Mouse (Mus musculus) ovary, postnatal 14 days (tissue): ENCODE data around the gene Dip2a.
A peak's percentile ranks its signal among the peaks of the same experiment; 100 is the strongest.

ENCODE experiments used
- DNase-seq: peaks from one replicate; pipeline ENCODE4 v3.0.0; 2022; ENCODE audit warnings: low spot score

The Dip2a gene

DNA sequence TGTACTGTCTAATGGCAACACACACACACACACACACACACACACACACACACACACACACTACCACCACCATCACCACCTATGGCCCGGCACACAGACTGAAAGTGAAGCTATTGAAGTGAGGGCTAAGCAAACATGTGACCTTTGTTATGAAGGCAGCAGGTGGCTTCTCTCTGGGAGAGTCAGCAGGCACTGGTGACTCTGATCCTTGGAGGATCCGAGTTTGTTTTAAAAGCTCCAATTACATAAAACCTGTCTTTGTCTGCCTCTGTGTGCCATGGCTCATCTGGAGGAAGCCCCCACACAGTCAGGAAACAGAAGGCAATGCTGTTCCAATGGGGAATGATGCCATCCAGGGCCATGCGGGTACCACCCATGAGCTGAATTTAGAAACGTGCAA lies 98.5 kb downstream of the Dip2a start:
- DNase-seq: no peak

DNA sequence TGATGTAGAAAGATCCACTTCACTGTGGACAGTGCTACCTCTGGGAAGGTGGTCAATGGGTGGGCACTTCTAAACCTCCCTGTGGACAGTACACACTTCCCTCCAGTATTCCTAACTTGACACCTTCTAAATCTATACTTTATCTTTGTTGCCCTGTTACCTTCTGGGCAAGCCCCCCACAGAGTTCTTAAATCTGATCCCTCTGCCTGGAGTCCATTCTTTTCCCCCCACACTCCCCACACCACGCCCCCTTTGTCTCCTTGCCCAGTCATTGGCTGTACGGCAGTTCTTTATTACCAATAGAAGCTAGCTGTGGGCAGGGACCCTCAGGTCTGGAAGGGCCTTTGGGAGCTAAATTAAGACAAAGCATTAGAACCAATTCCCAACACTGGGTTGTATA lies 100.0 kb downstream of the Dip2a start:
- DNase-seq: no peak

DNA sequence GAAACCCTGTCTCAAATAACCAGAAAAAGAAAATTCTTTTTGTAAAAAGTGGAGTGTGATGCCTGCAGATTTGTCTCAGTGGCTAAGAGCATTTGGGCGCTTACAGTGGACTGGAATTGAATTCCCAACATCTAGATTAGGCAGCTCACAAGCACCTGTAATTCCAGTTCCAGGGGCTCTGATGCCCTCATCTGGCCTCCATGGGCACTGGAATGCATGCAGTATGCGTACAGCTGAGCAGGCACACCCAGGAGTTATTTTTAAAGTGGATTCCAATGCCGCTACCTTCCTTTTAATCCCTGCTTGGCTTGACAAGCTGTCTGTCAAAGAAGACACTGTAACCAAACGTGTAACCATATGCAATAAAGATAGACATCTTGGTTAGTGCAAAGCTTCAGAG lies 105.7 kb downstream of the Dip2a start:
- no peak for DNase-seq

DNA sequence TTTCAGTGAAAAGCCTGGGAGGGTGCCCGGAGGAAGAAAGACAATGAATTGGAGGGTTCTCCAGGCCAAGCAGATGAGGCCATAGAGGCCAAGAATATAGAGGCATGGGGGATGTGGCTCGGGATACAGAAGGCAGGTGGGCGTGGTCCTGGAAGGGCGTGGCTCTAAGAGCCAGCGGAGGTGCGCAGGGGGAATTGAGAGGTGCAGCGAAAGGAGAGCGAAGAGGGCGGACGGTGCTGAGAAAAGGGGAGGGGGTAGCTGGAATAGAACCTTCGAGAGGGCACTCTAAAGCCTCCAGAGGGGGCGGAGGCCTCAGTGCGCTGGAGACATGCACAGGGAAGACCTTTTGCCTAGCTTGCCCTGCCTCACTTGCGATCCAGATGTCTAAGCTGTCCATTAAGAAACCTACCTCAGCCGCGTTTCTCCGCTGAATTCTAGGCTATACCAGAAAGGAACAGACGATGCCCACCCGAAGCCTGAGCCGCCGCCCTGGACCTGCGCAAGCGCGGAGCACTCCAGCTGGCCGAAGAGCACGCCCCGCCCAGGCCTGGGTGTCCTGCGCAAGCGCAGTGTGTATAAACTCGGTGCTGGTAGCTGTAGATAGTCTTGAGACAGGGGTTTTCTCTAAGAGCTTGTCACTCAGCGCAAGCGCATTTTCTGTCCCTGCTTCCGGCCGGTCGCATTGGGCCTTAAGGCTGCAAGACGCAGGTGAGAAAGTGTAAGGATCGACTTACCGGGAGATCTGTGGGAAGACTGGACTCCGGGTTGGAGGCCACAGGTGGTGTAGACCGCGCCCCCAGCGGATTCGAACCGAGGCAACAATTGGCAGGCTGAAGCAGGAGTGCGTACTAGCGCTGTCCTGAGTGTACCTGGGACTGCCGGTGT lies 107.5 kb downstream of the Dip2a start, which contains the start of gene Prmt2:
Gene Prmt2 (minus strand): TSS at position 525 of the 885 bp plus-strand sequence.
- DNase-seq: peak; percentile 88

DNA sequence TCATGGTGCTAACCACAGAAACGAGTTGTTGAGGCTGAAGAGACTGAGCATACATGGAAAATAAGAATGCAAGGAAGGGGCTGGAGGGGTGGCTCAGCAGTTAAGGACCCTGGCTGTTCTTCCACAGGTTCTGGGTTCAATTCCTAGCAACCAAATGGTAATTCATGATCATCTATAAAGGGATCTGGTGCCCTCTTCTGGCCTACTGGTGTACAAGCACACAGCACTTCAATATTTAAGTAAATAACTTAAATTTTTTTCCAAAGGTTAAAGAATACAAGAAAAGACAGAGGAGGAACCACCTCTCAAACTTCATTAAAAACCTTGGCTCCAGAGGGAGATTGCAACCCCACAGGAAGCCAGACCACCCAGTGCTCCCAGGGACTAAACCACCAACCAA lies 115.5 kb downstream of the Dip2a start:
- DNase-seq: no peak

DNA sequence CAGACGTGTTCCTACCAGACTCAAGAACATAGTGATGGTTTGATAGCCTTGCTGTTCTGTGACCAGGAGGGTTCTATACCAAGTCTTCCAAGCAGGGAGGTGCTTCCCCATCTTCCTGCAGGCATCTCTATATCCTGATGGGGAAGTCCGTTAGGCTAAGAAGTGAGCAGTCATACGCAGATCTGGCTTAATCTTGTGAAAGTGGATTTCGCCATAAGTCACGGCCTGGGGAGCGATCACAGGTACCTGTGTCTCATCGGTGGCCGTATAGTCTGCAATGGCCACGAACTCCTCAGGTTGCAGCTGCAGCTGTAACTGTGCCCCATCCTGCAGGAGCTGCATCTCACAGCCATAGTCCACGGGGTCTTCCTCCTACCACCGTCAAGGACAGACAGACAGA lies 119.1 kb downstream of the Dip2a start:
- DNase-seq: no peak

DNA sequence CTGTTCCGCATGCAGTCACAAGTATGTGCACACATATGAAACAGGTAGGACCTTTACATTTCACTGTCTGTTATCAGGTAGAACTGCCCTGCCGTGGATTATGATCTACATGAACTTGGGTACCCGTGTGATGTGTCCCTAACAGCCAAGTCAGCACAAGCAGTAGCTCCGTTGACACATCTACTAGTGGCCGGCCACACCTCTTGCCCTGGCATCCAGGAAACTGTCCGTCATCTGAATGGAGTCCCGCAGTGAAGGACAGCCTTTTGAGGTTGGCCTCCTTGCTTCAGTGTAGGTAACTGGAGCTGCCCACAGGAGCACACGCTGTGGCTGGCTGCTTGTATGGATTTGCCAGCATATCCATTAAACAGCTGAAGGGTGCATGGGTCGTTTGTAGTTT lies 126.9 kb downstream of the Dip2a start:
- DNase-seq: no peak

DNA sequence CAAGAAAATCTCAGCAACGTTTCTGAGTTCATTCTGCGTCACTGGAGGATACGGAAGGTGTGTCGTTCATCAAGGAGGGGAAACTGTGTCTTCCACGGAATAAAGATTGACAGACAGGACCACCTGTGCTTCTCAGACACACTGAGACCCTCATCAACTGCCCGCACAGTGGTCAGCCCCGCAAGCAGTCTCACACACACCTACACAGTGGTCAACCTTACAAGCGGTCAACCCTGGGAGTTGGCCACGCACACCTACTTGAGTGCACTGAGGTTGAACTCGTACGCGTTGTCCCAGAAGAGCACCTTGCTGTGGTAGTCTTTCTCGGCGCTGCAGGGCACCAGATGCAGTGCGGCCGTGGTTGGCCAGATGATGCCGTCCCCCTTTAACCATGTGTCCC lies 128.0 kb downstream of the Dip2a start:
- DNase-seq: no peak

DNA sequence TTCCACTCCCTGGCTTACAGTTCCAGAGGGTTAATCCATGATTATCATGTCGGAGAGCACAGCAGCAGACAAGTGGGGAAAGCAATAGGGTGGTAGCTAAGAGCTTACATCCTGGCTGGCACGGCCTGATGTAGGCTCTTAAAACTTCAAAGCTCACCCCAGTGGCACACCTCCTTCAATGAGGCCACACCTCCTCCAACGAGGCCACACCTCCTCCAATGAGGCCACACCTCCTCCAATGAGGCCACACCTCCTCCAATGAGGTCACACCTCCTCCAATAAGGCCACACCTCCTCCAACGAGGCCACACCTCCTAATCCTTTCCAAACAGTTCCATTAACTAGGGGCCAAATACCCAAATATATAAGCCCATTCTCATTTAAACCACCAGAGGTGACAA lies 130.9 kb downstream of the Dip2a start:
- no peak for DNase-seq

DNA sequence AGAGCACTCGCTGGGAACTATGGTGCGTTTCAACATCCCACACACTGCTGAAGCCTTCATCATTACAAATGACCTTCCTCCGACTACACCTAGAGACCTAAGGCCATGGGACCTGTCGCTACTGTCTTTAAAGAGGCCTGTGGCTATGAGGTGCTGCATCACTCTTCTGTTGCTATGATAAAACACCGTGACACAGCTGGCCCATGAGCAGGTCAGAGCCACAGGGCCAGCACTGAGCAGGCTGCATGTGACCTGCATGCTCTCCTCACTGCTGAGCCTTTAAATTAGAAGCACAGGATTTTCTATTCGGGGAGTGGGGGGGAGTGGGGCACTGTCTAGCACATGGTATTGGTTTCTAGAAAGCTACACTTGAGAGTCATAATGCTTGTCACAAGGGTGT lies 133.0 kb downstream of the Dip2a start:
- DNase-seq: no peak

DNA sequence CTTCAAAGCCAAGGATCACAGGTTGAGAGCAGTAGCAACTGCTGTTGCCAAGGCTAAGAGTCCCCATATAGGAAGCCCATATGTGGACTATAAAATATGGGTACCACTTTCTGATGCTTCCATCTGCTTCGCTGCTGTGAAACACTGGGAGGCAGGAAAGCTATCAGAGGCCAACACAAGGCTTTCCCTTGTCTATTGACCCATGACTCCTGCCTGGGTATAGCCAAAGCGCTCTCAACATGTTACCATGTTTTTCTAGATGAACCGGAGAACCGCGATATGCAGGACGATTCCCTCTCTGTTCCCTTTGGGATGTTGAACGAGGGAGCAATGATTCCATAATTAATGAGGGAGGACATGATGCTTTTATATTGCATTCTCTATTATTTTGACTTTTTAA lies 134.3 kb downstream of the Dip2a start:
- DNase-seq: no peak
